Mouse (Mus musculus): ENCODE measurements around the gene Sptbn4.

- TF ChIP-seq CTCF (IDR thresholded peaks at IDR 0.05; ENCODE audit: control insufficient read depth, insufficient read depth, insufficient read length), result no peak
- no peak for TF ChIP-seq USF1 (IDR thresholded peaks at IDR 0.05; ENCODE audit: low read depth)
These were observed 39.7 kb downstream of the Sptbn4 start for GRCm38 (mm10) chr7:27407816-27408215.

Measured in C2C12 (cell line).